Mouse (Mus musculus) heart, embryonic 15.5 days (tissue): ENCODE measurements at regions not wholly inside any gene's neighbourhood (a gene's known extent, or its start where the extent isn't known, plus 50 kb on each side); places are given as distances from the start of the nearest gene placed in this dataset.

ENCODE experiments used
- ATAC-seq: fragments of 200-750 bp; cut with Nextera tagmentation; replicated peaks from 2 replicates; pipeline ENCODE4 v1.8.0; 2017; ENCODE audit warnings: low read depth, moderate TSS enrichment; ENCODE audit not compliant: insufficient number of reproducible peaks, insufficient read depth, low FRiP score
- H3K27ac ChIP-seq: fragments of 300-500 bp; sonication (generic); 2 replicates; pipeline ENCODE4 v1.5.1; 2015; ENCODE audit warnings: mild to moderate bottlenecking, inconsistent platforms
- H3K27me3 ChIP-seq: fragments of 300-500 bp; sonication (generic); 2 replicates; pipeline ENCODE4 v1.6.1; 2015; ENCODE audit warnings: inconsistent platforms
- H3K36me3 ChIP-seq: fragments of 300-500 bp; sonication (generic); 2 replicates; pipeline ENCODE4 v1.6.1; 2015; ENCODE audit warnings: mild to moderate bottlenecking, inconsistent platforms
- H3K4me1 ChIP-seq: fragments of 300-500 bp; sonication (generic); replicated peaks from 2 replicates; pipeline ENCODE4 v1.6.1; 2015; ENCODE audit warnings: inconsistent platforms
- H3K4me2 ChIP-seq: fragments of 300-500 bp; sonication (generic); 2 replicates; pipeline ENCODE4 v1.6.1; 2015; ENCODE audit warnings: inconsistent platforms, mild to moderate bottlenecking, moderate library complexity
- H3K4me3 ChIP-seq: fragments of 300-500 bp; sonication (generic); 2 replicates; pipeline ENCODE4 v1.5.1; 2015; ENCODE audit warnings: mild to moderate bottlenecking, inconsistent platforms
- H3K9ac ChIP-seq: fragments of 300-500 bp; sonication (generic); 2 replicates; pipeline ENCODE4 v1.6.1; 2015; ENCODE audit warnings: mild to moderate bottlenecking, inconsistent platforms
- H3K9me3 ChIP-seq: fragments of 300-500 bp; sonication (generic); replicated peaks from 2 replicates; pipeline ENCODE4 v1.6.1; 2016; ENCODE audit warnings: inconsistent platforms
- WGBS: fragments of 180-500 bp; shearing (Covaris S2); methylation state at CpG from one replicate; pipeline ENCODE4 v1.1.7; 2015; ENCODE audit warnings: mixed read lengths; 5-methylcytosine and 5-hydroxymethylcytosine counted together

- no peak overlapping the region for H3K4me3 ChIP-seq
- no peak overlapping the region for H3K9ac ChIP-seq
- 81% methylated on average over 7 of the region's 7 CpGs for WGBS
- H3K27ac ChIP-seq: no peak overlapping the region
- no peaks in the 10 kb centered on the region for H3K27me3 ChIP-seq
- no peak for ATAC-seq
- H3K36me3 ChIP-seq: no peaks in the 10 kb centered on the region
- H3K9me3 ChIP-seq: no peaks in the 10 kb centered on the region
- no peaks in the 10 kb centered on the region for H3K4me1 ChIP-seq
- H3K4me2 ChIP-seq: no peak overlapping the region
Observed at GRCm38 (mm10) chr5:77530376-77530775, 122.5 kb upstream of the Igfbp7 start.

- no peak for ATAC-seq
- H3K4me3 ChIP-seq: no peak overlapping the region
- no peaks in the 10 kb centered on the region for H3K9me3 ChIP-seq
- H3K4me2 ChIP-seq: no peak overlapping the region
- no peak overlapping the region for H3K9ac ChIP-seq
- H3K27me3 ChIP-seq: no peaks in the 10 kb centered on the region
- no peak overlapping the region for H3K27ac ChIP-seq
- H3K4me1 ChIP-seq: peaks cover 9% of the 10 kb centered on the region
- H3K36me3 ChIP-seq: no peaks in the 10 kb centered on the region
- WGBS: 80% methylated on average over 4 of the region's 4 CpGs
Observed at GRCm38 (mm10) chr5:77517252-77517651, 109.4 kb upstream of the Igfbp7 start.

- no peak for ATAC-seq
- Histone ChIP-seq H3K4me1 (peaks cover 9% of the 10 kb centered on the region), H3K36me3 (no peaks in the 10 kb centered on the region), H3K9me3 (no peaks in the 10 kb centered on the region), H3K27ac (no peak overlapping the region), H3K4me3 (no peak overlapping the region), H3K27me3 (no peaks in the 10 kb centered on the region), H3K9ac (no peak overlapping the region), H3K4me2 (no peak overlapping the region)
- WGBS: 47% methylated on average over 7 of the region's 7 CpGs
Observed at GRCm38 (mm10) chr5:77515448-77515847, 107.6 kb upstream of the Igfbp7 start.

- Histone ChIP-seq H3K9me3 (no peaks in the 10 kb centered on the region), H3K4me2 (no peak overlapping the region), H3K9ac (no peak overlapping the region), H3K36me3 (no peaks in the 10 kb centered on the region), H3K4me1 (no peaks in the 10 kb centered on the region), H3K4me3 (no peak overlapping the region), H3K27me3 (no peaks in the 10 kb centered on the region), H3K27ac (no peak overlapping the region)
- 43% methylated on average over 5 of the region's 5 CpGs for WGBS
- no peak for ATAC-seq
Observed at GRCm38 (mm10) chr5:77502684-77503083, 94.8 kb upstream of the Igfbp7 start.

- H3K9ac ChIP-seq: no peak overlapping the region
- ATAC-seq: no peak
- no peaks in the 10 kb centered on the region for H3K9me3 ChIP-seq
- H3K27ac ChIP-seq: no peak overlapping the region
- WGBS: 44% methylated on average over 5 of the region's 5 CpGs
- H3K27me3 ChIP-seq: no peaks in the 10 kb centered on the region
- no peak overlapping the region for H3K4me2 ChIP-seq
- H3K4me1 ChIP-seq: no peaks in the 10 kb centered on the region
- H3K36me3 ChIP-seq: no peaks in the 10 kb centered on the region
- no peak overlapping the region for H3K4me3 ChIP-seq
Observed at GRCm38 (mm10) chr5:77499949-77500460, 92.2 kb upstream of the Igfbp7 start.

GRCm38 (mm10) chr5:77494601-77495000 lies 86.8 kb upstream of the Igfbp7 start:
- 66% methylated on average over 1 of the region's 1 CpGs for WGBS

GRCm38 (mm10) chr5:77488969-77489368 lies 81.1 kb upstream of the Igfbp7 start:
- no peak for ATAC-seq

More at GRCm38 (mm10) chr5:77494601-77495000, 86.8 kb upstream of the Igfbp7 start:
- no peaks in the 10 kb centered on the region for H3K4me1 ChIP-seq
- H3K9me3 ChIP-seq: no peaks in the 10 kb centered on the region
- H3K36me3 ChIP-seq: no peaks in the 10 kb centered on the region
- H3K27me3 ChIP-seq: no peaks in the 10 kb centered on the region
- no peak overlapping the region for H3K27ac ChIP-seq
- no peak overlapping the region for H3K9ac ChIP-seq
- no peak overlapping the region for H3K4me3 ChIP-seq
- no peak for ATAC-seq
- no peak overlapping the region for H3K4me2 ChIP-seq

GRCm38 (mm10) chr5:77487837-77488827 lies 80.3 kb upstream of the Igfbp7 start:
- H3K4me2 ChIP-seq: peak overlapping the region; percentile 55
- H3K27me3 ChIP-seq: no peaks in the 10 kb centered on the region
- no peaks in the 10 kb centered on the region for H3K9me3 ChIP-seq
- peaks cover 13% of the 10 kb centered on the region for H3K4me1 ChIP-seq
- 0 out of 2 replicates have a peak overlapping the region, but pooled peaks have one; percentile 4 for H3K9ac ChIP-seq
- H3K4me3 ChIP-seq: peak overlapping the region; percentile 32
- ATAC-seq: no peak
- WGBS: 24% methylated on average over 19 of the region's 19 CpGs
- no peaks in the 10 kb centered on the region for H3K36me3 ChIP-seq
- 0 out of 2 replicates have a peak overlapping the region, but pooled peaks have one; percentile 33 for H3K27ac ChIP-seq

More at GRCm38 (mm10) chr5:77488969-77489368, 81.1 kb upstream of the Igfbp7 start:
- Histone ChIP-seq H3K9me3 (no peaks in the 10 kb centered on the region), H3K4me1 (peaks cover 13% of the 10 kb centered on the region), H3K9ac (no peak overlapping the region), H3K36me3 (no peaks in the 10 kb centered on the region), H3K27me3 (no peaks in the 10 kb centered on the region), H3K4me2 (no peak overlapping the region), H3K4me3 (no peak overlapping the region), H3K27ac (no peak overlapping the region)
- 75% methylated on average over 5 of the region's 5 CpGs for WGBS

- Histone ChIP-seq H3K27me3 (no peaks in the 10 kb centered on the region), H3K27ac (no peak overlapping the region), H3K9ac (no peak overlapping the region), H3K9me3 (no peaks in the 10 kb centered on the region), H3K4me3 (no peak overlapping the region), H3K4me2 (no peak overlapping the region), H3K36me3 (no peaks in the 10 kb centered on the region), H3K4me1 (peaks cover 11% of the 10 kb centered on the region)
- 83% methylated on average over 9 of the region's 9 CpGs for WGBS
- no peak for ATAC-seq
Observed at GRCm38 (mm10) chr5:77483053-77483717, 75.3 kb upstream of the Igfbp7 start.

- no peaks in the 10 kb centered on the region for H3K27me3 ChIP-seq
- no peaks in the 10 kb centered on the region for H3K9me3 ChIP-seq
- H3K9ac ChIP-seq: no peak overlapping the region
- ATAC-seq: no peak
- peaks cover 3% of the 10 kb centered on the region; the same call in 1 of the 2 replicates for H3K4me1 ChIP-seq
- WGBS: 62% methylated on average over 1 of the region's 1 CpGs
- H3K4me3 ChIP-seq: no peak overlapping the region
- no peak overlapping the region for H3K27ac ChIP-seq
- no peak overlapping the region for H3K4me2 ChIP-seq
- H3K36me3 ChIP-seq: no peaks in the 10 kb centered on the region
Observed at GRCm38 (mm10) chr5:77481811-77482210, 74.0 kb upstream of the Igfbp7 start.

- no peaks in the 10 kb centered on the region for H3K36me3 ChIP-seq
- ATAC-seq: no peak
- H3K27ac ChIP-seq: no peak overlapping the region
- H3K4me3 ChIP-seq: no peak overlapping the region
- H3K9ac ChIP-seq: no peak overlapping the region
- H3K9me3 ChIP-seq: no peaks in the 10 kb centered on the region
- H3K4me1 ChIP-seq: no peaks in the 10 kb centered on the region
- WGBS: 68% methylated on average over 9 of the region's 9 CpGs
- H3K27me3 ChIP-seq: no peaks in the 10 kb centered on the region
- H3K4me2 ChIP-seq: no peak overlapping the region
Observed at GRCm38 (mm10) chr5:77477794-77478193, 70.0 kb upstream of the Igfbp7 start.
